Mouse (Mus musculus) stomach, postnatal 0 days (tissue): ENCODE data around the gene Gemin5.
"Not testable (repeated sequence)": the region's sequence is repeated elsewhere in the genome, so short reads cannot be mapped to it uniquely, and the experiment has no call there.

Experiments
- CTCF ChIP-seq: IDR thresholded peaks from 2 replicates; pipeline ENCODE4 v1.5.1; 2016; ENCODE audit warnings: antibody characterized with exemption, low read depth, mild to moderate bottlenecking, moderate library complexity
- EP300 ChIP-seq: optimal IDR thresholded peaks from 2 replicates; pipeline ENCODE3; 2016; ENCODE audit warnings: antibody characterized with exemption

GRCm38 (mm10) chr11:58215049-58215430 is 46.7 kb upstream of the Gemin5 start:
- not testable (repeated sequence) for TF ChIP-seq CTCF, EP300
